Mouse (Mus musculus): Measurements from ENCODE around the gene Plcb3. TPM values are rescaled to one million over a fixed set of nuclear protein-coding genes. Genes with fewer than 3 reads are reported as not detected.
A peak's percentile ranks its signal among the peaks of the same experiment; 100 is the strongest.

The Plcb3 gene
- polyA plus RNA-seq, 1 experiment from 2014 or later, result 7.6 TPM

DNA sequence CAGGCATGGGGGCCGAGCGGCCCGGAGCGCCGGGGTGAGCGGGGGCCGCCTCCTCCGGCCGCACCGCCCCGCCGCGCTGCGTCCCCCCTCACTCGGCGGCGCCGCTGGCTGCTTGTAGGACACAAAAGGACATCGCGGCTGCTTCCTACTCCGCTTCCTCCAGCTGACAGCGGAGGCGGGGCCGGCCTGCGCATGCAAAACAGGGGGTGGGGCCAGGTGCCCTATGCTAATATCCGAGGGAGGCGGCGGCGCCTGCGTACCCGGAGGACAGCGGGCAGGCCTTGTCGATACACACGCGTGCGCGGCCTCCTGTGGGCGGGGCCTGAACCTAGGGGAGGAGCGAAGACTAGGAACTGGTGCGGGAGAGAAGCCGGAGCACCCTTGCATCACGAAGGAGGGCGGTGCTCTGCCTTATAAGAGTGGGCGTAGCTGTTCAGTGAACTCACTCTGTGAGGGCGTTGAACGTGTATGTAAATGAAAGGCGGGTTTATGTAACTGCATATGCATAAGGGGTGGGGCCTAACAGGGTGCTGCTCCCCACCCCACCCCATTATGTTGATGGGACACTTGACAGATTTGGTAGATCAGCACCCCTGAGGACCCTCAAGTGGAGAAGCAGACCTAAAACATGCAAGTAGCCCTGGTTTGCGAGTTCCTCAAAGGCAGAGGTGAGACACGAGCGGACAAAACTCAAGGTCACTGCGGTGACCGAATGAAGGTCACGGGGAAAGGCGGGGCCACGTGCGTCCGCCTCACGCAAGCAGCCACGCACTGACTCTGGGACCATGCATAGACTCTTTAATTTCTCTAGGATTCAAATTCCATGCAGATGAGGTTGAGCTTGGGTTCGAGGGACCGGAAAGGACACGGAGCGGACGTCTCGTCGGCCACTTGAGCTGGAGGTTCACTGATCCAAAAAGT, 54.4 kb downstream of the Plcb3 start, which contains the start of gene Esrra:
Gene Esrra, minus strand, starts transcription at position 167 of the 921 bp plus-strand sequence.
- Histone ChIP-seq H3K36me3 (ENCODE audit: control insufficient read depth, insufficient read depth, low read length) (no peaks in the 10 kb centered on the region), H3K4me3 (ENCODE audit: low read depth, low read length) (peak within 1 kb of the TSS; percentile 73), H3K9me3 (ENCODE audit: control insufficient read depth, low read length) (no peaks in the 10 kb centered on the region), H3K9ac (replicated peaks; ENCODE audit: low read depth, low read length) (peak within 1 kb of the TSS; percentile 90), H3K4me2 (ENCODE audit: low read depth, low read length) (peak within 1 kb of the TSS; percentile 96), H3K27ac (ENCODE audit: low read depth, low read length) (peak within 1 kb of the TSS; percentile 91), H3K27me3 (ENCODE audit: control insufficient read depth, insufficient read depth, low read length) (peaks cover 42% of the 10 kb centered on the region), H3K4me1 (ENCODE audit: control insufficient read depth, insufficient read depth, low read length) (peaks cover 14% of the 10 kb centered on the region)
- WGBS, result under 1% methylated on average over 50 of the region's 66 CpGs
- ATAC-seq (ENCODE audit: low read depth), result peak; percentile 93

DNA sequence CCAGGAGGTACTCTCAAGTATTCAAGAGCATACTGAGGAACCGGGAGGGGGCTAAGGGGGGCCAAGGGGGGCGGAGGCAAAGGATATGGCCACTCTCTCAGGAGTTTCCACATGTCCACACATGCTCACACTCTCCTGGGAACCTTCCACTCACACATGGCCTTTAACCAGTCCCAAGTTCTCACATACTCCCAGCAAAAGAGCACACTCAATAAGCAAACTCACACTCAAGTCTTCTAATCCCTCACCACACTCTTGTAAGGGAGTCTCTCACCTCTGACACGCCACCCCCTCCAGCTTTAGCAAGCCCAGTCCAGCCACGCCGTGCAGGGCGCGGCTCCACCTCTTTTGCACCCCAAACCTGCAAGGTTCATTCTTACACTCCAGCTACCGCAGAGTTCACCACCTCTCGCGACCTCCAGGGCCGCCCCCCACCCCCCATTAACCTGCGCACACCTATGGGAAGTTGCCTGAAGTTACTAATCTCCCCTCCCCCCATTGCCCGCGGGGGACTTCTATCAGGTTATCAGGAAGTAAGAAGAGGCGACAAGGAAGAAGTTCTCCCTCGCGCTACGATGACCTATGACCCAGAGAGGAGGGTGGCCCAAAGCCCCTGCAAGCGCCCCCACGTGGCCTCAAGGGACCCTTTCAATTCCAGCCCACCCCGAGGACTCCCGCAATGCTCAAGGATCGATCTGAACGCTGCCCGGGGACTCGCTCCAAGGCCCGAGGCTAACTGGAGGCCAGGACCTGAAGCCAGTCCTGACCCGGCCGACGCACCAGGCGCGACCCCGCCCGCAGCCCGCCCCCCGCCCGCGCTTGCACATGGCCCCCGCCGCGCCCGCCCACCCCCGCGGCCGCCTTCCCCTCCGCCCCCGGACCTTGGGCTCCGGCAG, 55.3 kb downstream of the Plcb3 start:
- no peaks in the 10 kb centered on the region for H3K9me3 ChIP-seq (ENCODE audit: control insufficient read depth, low read length)
- peak overlapping the region; percentile 91 for H3K27ac ChIP-seq (ENCODE audit: low read depth, low read length)
- peak overlapping the region; percentile 90 for H3K9ac ChIP-seq (replicated peaks; ENCODE audit: low read depth, low read length)
- H3K36me3 ChIP-seq (ENCODE audit: control insufficient read depth, insufficient read depth, low read length), result no peaks in the 10 kb centered on the region
- ATAC-seq (ENCODE audit: low read depth), result peak; percentile 8
- H3K4me1 ChIP-seq (ENCODE audit: control insufficient read depth, insufficient read depth, low read length), result peaks cover 14% of the 10 kb centered on the region
- peak overlapping the region; percentile 96 for H3K4me2 ChIP-seq (ENCODE audit: low read depth, low read length)
- peaks cover 32% of the 10 kb centered on the region for H3K27me3 ChIP-seq (ENCODE audit: control insufficient read depth, insufficient read depth, low read length)
- H3K4me3 ChIP-seq (ENCODE audit: low read depth, low read length), result peak overlapping the region; percentile 73
- WGBS, result 4% methylated on average over 36 of the region's 48 CpGs

DNA sequence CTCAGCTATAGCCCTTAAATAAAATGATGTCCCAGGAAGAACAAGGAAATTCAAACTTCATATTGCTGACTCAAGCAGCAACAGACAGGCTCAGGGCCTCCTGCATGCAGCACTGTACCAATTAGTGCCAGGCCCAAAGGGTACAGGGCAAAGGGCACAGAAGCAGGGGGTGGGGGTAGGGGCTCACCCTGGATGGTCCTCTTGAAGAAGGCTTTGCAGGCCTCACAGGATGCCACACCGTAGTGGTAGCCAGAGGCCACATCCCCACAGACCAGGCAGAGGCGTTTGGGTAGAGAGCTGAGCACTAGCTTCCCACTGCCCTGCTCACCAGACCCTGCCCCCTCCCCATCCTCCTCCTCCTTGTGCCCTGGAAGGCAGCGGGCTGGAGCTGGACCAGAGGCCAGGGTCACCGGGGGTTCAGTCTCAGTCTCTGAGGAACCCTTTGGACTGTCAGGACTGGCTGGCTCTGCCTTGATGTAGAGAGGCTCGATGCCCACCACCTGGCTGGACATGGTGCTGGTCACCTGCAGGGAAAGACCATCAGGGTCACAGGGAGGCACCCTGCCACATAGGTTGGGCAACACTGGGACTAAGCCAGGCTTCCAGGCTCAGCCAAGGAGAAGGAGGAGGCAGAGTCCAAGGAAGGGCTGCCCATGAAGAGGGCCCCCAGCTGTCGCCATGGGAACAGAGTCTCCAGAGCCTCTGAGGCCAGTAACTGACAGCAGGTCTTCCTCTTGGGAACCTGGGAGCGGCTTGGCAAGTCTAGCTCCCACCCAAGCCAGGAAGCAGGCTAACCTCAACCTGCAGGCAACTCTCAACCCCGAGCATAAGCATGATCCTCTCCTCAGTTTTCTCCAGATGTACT, 56.2 kb downstream of the Plcb3 start:
- H3K4me1 ChIP-seq (ENCODE audit: control insufficient read depth, insufficient read depth, low read length), result peaks cover 14% of the 10 kb centered on the region
- H3K27me3 ChIP-seq (ENCODE audit: control insufficient read depth, insufficient read depth, low read length), result peaks cover 24% of the 10 kb centered on the region
- no peaks in the 10 kb centered on the region for H3K9me3 ChIP-seq (ENCODE audit: control insufficient read depth, low read length)
- no peak overlapping the region for H3K27ac ChIP-seq (ENCODE audit: low read depth, low read length)
- H3K4me2 ChIP-seq (ENCODE audit: low read depth, low read length), result peak overlapping the region; percentile 96
- no peak for ATAC-seq (ENCODE audit: low read depth)
- H3K4me3 ChIP-seq (ENCODE audit: low read depth, low read length), result peak overlapping the region; percentile 73
- whole genome bisulfite sequencing, result 40% methylated on average over 8 of the region's 8 CpGs
- H3K9ac ChIP-seq (replicated peaks; ENCODE audit: low read depth, low read length), result peak overlapping the region; percentile 90
- no peaks in the 10 kb centered on the region for H3K36me3 ChIP-seq (ENCODE audit: control insufficient read depth, insufficient read depth, low read length)

DNA sequence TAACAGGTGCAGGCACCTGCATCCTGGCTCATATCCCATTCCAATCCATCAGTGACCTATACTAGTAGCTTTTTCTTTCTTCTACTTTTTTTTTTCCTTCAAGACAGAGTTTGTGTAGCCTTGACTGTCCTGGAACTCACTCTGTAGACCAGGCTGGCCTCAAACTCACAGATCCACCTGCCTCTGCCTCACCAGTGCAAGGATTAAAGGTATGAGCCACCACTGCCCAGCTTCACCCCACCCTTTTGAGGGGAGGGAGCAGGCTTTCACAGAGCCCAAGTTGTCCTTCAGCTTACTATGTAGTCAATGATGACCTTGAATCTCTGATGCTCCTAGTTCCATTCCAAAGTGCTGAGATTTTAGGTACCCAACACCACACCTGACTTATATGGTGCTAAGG, 56.8 kb downstream of the Plcb3 start:
- Histone ChIP-seq H3K4me3 (ENCODE audit: low read depth, low read length) (no peak overlapping the region), H3K9me3 (ENCODE audit: control insufficient read depth, low read length) (no peaks in the 10 kb centered on the region), H3K27me3 (ENCODE audit: control insufficient read depth, insufficient read depth, low read length) (peaks cover 17% of the 10 kb centered on the region), H3K9ac (replicated peaks; ENCODE audit: low read depth, low read length) (no peak overlapping the region), H3K4me1 (ENCODE audit: control insufficient read depth, insufficient read depth, low read length) (peaks cover 14% of the 10 kb centered on the region), H3K27ac (ENCODE audit: low read depth, low read length) (no peak overlapping the region), H3K4me2 (ENCODE audit: low read depth, low read length) (no peak overlapping the region), H3K36me3 (ENCODE audit: control insufficient read depth, insufficient read depth, low read length) (no peaks in the 10 kb centered on the region)
- ATAC-seq (ENCODE audit: low read depth), result no peak

DNA sequence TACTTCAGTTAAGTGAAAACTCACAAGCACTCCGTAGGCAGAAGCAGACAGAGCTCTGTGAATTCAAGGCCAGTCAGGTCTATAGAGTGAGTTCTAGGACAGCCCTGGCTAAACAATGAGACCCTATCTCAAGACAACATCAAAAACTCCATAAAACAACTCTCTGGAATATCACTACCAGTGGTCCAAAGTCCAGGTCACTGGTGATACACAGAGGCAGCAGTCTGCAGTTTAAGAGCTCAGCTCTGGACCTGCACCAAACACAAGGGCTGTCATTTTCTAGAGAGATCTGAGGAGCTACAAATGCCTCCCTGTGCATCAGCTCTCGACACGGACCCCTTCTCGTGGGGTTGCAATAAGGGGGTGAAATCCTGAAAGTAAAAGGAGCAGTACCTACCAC, 57.9 kb downstream of the Plcb3 start:
- Histone ChIP-seq H3K27me3 (ENCODE audit: control insufficient read depth, insufficient read depth, low read length) (peaks cover 6% of the 10 kb centered on the region; the same call in 1 of the 2 replicates), H3K4me3 (ENCODE audit: low read depth, low read length) (no peak overlapping the region), H3K4me1 (ENCODE audit: control insufficient read depth, insufficient read depth, low read length) (peaks cover 14% of the 10 kb centered on the region), H3K9ac (replicated peaks; ENCODE audit: low read depth, low read length) (no peak overlapping the region), H3K4me2 (ENCODE audit: low read depth, low read length) (no peak overlapping the region), H3K36me3 (ENCODE audit: control insufficient read depth, insufficient read depth, low read length) (no peaks in the 10 kb centered on the region), H3K9me3 (ENCODE audit: control insufficient read depth, low read length) (no peaks in the 10 kb centered on the region), H3K27ac (ENCODE audit: low read depth, low read length) (no peak overlapping the region)
- ATAC-seq (ENCODE audit: low read depth), result no peak
- 97% methylated on average over 4 of the region's 4 CpGs for WGBS

DNA sequence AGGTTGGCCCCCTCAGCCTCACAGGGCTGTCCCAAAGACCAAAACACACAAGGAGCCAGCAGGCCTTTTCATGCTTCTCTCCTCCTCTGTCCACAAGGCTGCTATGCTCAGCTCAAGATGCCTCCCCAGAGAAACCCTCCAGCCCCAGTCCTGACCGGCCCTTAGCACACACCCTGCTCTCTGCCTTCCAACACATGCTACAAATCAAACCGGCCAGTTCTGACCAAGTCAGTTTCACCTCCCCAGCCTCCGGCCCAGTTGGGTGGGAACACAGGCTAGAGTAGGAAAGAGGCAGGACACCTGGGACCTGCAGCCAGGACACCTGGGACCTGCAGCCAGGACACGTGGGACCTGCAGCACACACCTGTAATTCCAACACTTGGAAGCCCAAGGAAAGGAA, 59.8 kb downstream of the Plcb3 start:
- Histone ChIP-seq H3K4me2 (ENCODE audit: low read depth, low read length) (no peak overlapping the region), H3K9me3 (ENCODE audit: control insufficient read depth, low read length) (no peaks in the 10 kb centered on the region), H3K27me3 (ENCODE audit: control insufficient read depth, insufficient read depth, low read length) (no peaks in the 10 kb centered on the region), H3K27ac (ENCODE audit: low read depth, low read length) (no peak overlapping the region), H3K9ac (replicated peaks; ENCODE audit: low read depth, low read length) (no peak overlapping the region), H3K4me1 (ENCODE audit: control insufficient read depth, insufficient read depth, low read length) (peaks cover 15% of the 10 kb centered on the region), H3K4me3 (ENCODE audit: low read depth, low read length) (no peak overlapping the region), H3K36me3 (ENCODE audit: control insufficient read depth, insufficient read depth, low read length) (peaks cover 16% of the 10 kb centered on the region)
- 87% methylated on average over 4 of the region's 4 CpGs for WGBS
- no peak for ATAC-seq (ENCODE audit: low read depth)

DNA sequence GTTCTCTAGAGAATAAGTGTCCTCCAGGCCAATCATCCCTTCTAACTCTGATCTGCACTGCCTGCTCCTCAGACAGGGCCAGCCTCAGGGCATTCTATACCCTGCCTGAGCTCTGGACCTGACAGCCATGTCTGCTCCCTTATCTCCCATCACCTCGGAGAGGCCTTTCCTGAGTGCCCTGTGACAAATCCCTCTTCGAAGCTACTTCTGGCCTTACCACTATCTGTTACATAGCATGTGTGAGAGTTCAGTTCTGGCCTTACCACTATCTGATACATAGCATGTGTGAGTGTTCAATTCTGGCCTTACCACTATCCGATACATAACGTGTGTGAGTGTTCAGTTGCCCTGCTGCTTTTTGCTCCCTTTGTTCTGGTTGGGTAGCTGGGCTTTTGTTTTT, 61.0 kb downstream of the Plcb3 start:
- H3K9ac ChIP-seq (replicated peaks; ENCODE audit: low read depth, low read length), result no peak overlapping the region
- H3K4me2 ChIP-seq (ENCODE audit: low read depth, low read length), result no peak overlapping the region
- no peak overlapping the region for H3K27ac ChIP-seq (ENCODE audit: low read depth, low read length)
- H3K4me3 ChIP-seq (ENCODE audit: low read depth, low read length), result no peak overlapping the region
- H3K4me1 ChIP-seq (ENCODE audit: control insufficient read depth, insufficient read depth, low read length), result peaks cover 14% of the 10 kb centered on the region
- 91% methylated on average over 4 of the region's 4 CpGs for WGBS
- H3K9me3 ChIP-seq (ENCODE audit: control insufficient read depth, low read length), result no peaks in the 10 kb centered on the region
- H3K36me3 ChIP-seq (ENCODE audit: control insufficient read depth, insufficient read depth, low read length), result peaks cover 16% of the 10 kb centered on the region
- no peaks in the 10 kb centered on the region for H3K27me3 ChIP-seq (ENCODE audit: control insufficient read depth, insufficient read depth, low read length)
- ATAC-seq (ENCODE audit: low read depth), result no peak

DNA sequence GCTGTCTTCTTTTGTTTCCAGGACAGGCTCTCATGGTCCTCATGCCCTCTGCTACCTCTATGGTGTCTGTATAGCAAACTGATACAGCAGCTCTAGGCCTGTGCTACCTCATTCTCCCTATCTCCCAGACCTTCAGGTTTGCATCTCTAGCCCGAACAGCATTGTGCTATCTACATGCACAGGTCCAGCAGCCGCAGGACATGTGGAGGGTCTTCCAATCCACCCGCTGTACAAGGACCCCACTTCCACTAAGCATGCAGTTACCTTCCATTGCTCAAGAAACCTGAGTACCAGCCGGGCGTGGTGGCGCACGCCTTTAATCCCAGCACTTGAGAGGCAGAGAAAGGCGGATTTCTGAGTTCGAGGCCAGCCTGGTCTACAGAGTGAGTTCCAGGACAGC, 61.7 kb downstream of the Plcb3 start:
- Histone ChIP-seq H3K4me1 (ENCODE audit: control insufficient read depth, insufficient read depth, low read length) (peaks cover 7% of the 10 kb centered on the region; the same call in 1 of the 2 replicates), H3K4me2 (ENCODE audit: low read depth, low read length) (no peak overlapping the region), H3K9ac (replicated peaks; ENCODE audit: low read depth, low read length) (no peak overlapping the region), H3K27ac (ENCODE audit: low read depth, low read length) (no peak overlapping the region), H3K36me3 (ENCODE audit: control insufficient read depth, insufficient read depth, low read length) (peaks cover 16% of the 10 kb centered on the region), H3K4me3 (ENCODE audit: low read depth, low read length) (no peak overlapping the region), H3K27me3 (ENCODE audit: control insufficient read depth, insufficient read depth, low read length) (no peaks in the 10 kb centered on the region), H3K9me3 (ENCODE audit: control insufficient read depth, low read length) (no peaks in the 10 kb centered on the region)
- no peak for ATAC-seq (ENCODE audit: low read depth)
- 94% methylated on average over 9 of the region's 9 CpGs for WGBS
